Mouse (Mus musculus) adrenal gland, postnatal 25 days (tissue): ENCODE data around the gene Kdm6b. TPM values are rescaled to one million over a fixed set of nuclear protein-coding genes. Genes with fewer than 3 reads are reported as not detected.

Experiments
- DNase-seq: peaks from one replicate; pipeline ENCODE4 v3.0.0; 2021; ENCODE audit warnings: mixed read lengths
- total RNA-seq: library from RNA; stranded (reverse); gene quantifications from 2 replicates; pipeline ENCODE4 v1.2.3, GENCODE M21; 2021

Kdm6b gene
- total RNA-seq, 1 experiment from 2014 or later = 45.1 TPM

DNA sequence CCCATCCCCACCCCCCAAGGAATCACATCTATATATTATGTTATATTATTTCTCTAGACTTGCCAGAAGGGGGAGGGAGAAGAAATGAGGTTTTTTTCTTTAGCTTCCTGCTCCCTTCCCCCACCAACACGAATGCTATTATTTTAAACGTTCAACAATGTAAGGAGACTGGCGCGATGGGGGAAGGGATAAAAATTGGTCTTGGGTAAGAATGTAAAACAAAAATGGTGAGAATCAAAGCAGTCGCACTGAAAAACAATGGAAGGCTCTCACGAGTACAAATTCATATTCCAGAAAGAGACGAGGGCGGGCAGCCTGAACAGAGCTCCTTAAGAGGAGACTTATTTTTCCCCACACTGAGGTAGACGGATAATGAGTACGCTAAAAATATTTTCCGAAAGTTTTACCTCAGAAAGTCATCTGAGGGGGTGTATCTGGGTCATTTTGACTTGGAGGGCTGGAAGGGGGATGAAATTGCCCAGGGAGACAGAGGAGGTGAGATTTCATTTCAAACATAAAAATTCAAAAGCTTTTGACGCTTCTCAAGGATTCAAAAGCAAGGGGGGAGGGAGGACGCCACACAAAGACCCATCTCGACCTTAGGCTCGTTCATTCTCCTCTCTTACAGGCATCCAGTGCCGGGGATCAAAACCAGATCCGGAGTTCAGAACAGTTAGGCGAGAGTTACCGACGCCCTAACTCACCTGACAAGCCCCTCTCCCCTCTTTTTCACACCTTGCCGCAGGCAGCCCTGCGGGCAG, 46.4 kb downstream of the Kdm6b start:
- DNase-seq = no peak

- DNase-seq = peak; percentile 97
Observed at GRCm38 (mm10) chr11:69366157-69366854, 47.2 kb downstream of the Kdm6b start.

DNA sequence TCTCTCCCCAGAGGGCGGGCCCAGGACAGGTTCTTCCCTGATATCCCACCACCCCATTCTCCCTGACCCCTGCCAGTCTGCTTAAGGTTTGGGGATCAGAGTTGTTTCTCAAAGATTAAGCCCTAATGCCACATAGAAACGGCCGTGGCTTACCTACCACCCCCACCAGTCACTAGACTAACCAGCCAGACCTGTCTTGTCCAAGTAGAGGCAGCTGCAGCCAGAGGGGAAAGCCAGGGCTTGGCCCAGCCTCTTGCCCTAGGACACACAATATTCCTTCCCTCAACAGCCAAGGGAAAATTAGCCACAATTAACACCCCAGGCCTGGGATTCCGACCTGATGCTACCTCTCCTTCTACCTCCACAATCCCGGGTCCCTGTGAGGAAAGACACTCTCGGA, 47.8 kb downstream of the Kdm6b start:
- DNase-seq = no peak

- peak; percentile 99 for DNase-seq
Observed at GRCm38 (mm10) chr11:69364910-69365309, 48.6 kb downstream of the Kdm6b start.

DNA sequence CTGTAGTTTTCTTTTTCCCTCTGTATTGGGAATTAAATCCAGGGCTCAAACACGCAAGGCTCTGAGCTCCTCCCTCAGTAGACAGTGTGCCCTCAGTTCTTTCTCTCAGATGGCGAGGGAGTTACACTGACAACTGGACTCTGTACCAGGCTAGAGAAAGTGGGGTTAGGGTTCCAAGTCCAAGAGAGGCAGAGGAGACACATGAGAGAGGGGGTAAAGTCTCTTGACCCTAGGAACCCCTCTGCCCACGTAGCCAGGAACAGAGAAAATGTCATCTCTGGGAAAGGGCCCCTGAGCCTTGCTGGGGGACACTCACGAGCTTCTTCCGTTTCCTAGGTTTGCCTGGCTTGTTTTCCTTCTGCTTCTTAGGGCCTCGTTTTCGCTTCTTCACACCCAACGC, 49.1 kb downstream of the Kdm6b start:
- no peak for DNase-seq

GRCm38 (mm10) chr11:69362479-69362878, 51.0 kb downstream of the Kdm6b start:
- DNase-seq = no peak

DNA sequence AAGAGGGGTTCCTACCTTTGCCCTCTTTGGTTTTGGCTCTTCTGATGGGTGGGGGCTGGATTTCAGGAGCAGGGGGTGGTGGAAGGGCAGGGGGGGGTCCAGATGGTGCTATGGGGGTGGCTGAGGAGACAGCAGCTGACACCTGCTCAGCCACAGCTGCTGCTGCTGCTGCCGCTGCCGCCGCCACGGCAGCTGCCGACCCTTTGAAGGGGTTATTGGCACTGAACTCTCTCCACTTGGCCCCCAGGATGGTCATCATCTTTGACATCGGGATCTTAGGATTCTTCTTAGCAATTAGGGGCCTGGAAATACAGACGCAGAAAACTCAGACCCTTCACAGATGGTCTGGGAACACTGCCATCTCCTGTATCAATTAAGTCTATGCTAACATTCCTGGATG, 51.5 kb downstream of the Kdm6b start:
- no peak for DNase-seq

- no peak for DNase-seq
Observed at GRCm38 (mm10) chr11:69357690-69358089, 55.8 kb downstream of the Kdm6b start.

DNA sequence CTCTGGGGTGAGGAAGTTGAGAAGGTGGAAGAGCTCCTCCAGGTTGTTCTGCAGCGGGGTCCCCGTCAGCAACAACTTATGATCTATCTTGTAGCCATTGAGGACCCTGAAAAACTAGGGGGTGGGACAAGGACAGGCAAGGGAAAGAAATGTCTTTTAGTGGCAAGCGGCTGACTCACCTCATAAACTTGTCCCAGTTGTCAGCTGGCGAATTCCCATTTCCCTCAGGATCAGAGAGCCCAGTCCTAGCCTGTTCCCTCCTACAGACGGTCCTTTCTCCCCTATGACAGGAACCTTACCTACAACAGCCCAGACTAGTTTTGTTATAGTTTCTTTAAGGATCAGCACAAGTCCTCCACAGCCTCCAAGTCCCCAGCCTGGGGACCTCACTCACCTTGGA, 56.9 kb downstream of the Kdm6b start:
- DNase-seq = no peak

Other genes starting within 250 kb of the Kdm6b start
- not detected in 2 replicates for gene Alox8, start 215.8 kb downstream of the Kdm6b start, total RNA-seq
- not detected in 2 replicates for gene Gucy2e, start 176.6 kb downstream of the Kdm6b start, total RNA-seq
- 10.3 and 13.3 TPM in 2 replicates for gene Cntrob, start 89.9 kb downstream of the Kdm6b start, total RNA-seq
- gene Trappc1, start 89.7 kb downstream of the Kdm6b start, total RNA-seq = 80.8 and 86.2 TPM in 2 replicates
- 7.3 and 9.7 TPM in 2 replicates for gene Kcnab3, start 87.4 kb downstream of the Kdm6b start, total RNA-seq
- 6.8 and 7.7 TPM in 2 replicates for gene Rnf227, start 73.2 kb downstream of the Kdm6b start, total RNA-seq
- 105 and 111 TPM in 2 replicates for gene Chd3, start 44.3 kb downstream of the Kdm6b start, total RNA-seq
- 127 and 149 TPM in 2 replicates for gene Naa38, start 18.2 kb downstream of the Kdm6b start, total RNA-seq
- 43.5 and 51.0 TPM in 2 replicates for gene Cyb5d1, start 18.0 kb downstream of the Kdm6b start, total RNA-seq
- 13.9 and 16.9 TPM in 2 replicates for gene Tmem88, start 15.4 kb downstream of the Kdm6b start, total RNA-seq
- gene Dnah2, start 135.4 kb upstream of the Kdm6b start, total RNA-seq = 0.05 and 0.76 TPM in 2 replicates
- 0.38 and 1.5 TPM in 2 replicates for gene Efnb3, start 146.5 kb upstream of the Kdm6b start, total RNA-seq
- 12.5 and 12.9 TPM in 2 replicates for gene Wrap53, start 166.6 kb upstream of the Kdm6b start, total RNA-seq
- gene Trp53, start 166.7 kb upstream of the Kdm6b start, total RNA-seq = 74.1 and 81.7 TPM in 2 replicates
- 34.0 and 38.0 TPM in 2 replicates for gene Atp1b2, start 192.3 kb upstream of the Kdm6b start, total RNA-seq
- gene Shbg, start 204.2 kb upstream of the Kdm6b start, total RNA-seq = not detected in 2 replicates
- gene Sat2, start 208.3 kb upstream of the Kdm6b start, total RNA-seq = 6.7 and 16.9 TPM in 2 replicates
- gene Fxr2, start 219.3 kb upstream of the Kdm6b start, total RNA-seq = 89.7 and 101 TPM in 2 replicates
- gene Sox15, start 241.6 kb upstream of the Kdm6b start, total RNA-seq = 0.39 TPM in 1 of 2 replicates, not detected in the other
- gene Mpdu1, start 249.0 kb upstream of the Kdm6b start, total RNA-seq = 123 and 137 TPM in 2 replicates